Mouse (Mus musculus): ENCODE measurements around the gene Kcnk13.

Kcnk13 gene

DNA sequence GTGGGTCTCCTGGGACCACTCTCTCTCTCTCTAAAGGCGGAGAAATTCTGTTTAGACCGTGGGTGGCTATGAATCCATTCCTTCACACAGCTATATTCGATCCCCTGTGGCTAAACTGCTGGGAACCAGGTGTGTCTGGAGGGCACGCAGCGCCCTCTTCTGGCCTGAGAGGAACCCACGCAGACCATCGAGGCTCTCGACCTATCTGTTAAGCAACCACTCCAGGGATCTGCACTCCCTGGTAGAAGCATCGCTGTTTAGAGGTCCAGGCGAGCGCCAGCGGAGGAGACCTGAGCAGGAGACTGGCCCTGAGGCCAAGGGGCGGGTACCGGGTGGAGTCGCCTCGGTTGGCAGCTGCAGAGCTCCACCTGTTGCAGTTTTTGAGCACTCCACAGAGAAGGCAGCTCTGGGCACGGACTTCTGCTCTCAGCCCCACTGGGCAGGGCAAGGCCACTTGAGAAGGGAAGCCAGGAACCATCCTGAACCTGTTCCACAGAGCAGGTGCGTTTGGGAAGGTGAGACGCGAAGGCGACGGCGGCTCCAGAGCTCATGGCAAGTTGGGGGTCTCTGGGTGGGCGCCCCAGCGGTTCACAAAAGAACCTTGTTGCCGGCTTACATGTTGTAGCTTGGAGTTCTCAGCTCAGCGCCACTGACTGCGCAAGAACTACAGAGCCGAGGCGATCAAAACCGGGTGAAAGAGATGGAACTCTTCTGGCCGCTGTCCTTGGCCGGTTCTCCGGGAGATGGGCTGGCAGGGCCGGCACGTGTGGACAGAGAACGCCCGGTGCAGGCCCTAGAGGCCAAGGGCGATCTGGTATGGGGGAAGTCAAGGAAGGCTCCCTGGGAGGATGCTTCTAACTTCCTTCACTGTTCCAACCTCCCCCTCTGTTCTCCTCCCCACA is at the start of gene Kcnk13:
TSS of gene Kcnk13 (plus strand) at position 199 of the 902 bp plus-strand sequence.
- in situ Hi-C loops (cut with MboI; ENCODE audit: unreplicated experiment in 2 of 2), result loop anchor here (5.0 to 25.0 kb wide), 7 partner anchors 42 to 1127 kb away; no protein-coding TSS in a partner anchor

DNA sequence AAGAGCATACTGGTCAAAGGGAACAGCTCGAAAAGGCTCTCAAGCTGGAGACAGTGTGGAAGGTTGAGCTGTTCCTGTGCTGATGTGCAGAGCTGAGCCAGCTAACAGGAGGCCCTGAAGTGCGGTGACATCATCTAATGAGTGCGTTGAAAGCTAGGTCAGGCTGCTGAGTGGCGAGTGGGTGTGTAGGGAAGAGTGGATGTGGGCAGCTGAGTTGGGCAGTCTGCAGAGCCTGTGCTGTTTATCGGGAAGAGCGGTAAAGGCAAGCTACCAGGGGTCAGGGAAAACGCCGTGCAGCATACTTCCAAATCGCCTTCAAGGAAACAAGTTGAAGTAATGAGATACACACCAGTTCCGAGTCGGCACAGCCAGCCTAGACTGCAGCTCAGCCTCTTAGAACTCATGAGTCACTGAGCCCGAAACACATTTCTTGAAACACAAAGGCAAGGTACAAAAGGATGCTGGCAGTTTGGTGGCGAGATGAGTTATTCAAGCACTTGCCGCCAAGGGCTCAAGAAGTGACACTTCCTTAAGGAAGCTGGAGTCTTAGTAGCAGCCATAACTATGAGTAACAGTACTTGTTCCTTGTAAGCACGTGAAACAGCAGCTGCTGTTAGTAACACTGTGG is 46.4 kb upstream of the Kcnk13 start:
- in situ Hi-C loops (cut with MboI; ENCODE audit: unreplicated experiment in 2 of 2), result no loop called here

DNA sequence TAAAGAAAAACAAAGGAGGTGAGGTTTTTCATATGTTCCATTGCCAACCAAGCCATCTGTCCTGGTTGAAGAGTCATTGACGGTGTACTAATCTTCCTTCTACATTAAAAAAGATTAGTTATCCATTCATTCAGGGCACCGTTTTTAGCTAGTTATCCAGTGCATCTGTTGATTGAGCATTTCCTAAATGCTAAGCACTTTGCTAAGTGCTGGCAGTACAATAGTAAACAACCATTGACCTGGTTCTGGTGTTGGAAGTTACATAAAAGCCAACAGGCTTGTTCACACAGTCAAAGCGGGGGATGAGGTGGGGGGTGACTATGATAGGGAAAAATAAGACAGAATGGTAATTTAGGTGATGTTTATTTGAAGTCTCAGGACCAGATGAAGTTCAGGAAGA is 44.7 kb upstream of the Kcnk13 start:
- in situ Hi-C loops (cut with MboI; ENCODE audit: unreplicated experiment in 2 of 2), result loop anchor here in 1 of 2 experiments (5.0 kb wide), 1 partner anchor 43 kb away; the partner anchor contains the start of gene Kcnk13

DNA sequence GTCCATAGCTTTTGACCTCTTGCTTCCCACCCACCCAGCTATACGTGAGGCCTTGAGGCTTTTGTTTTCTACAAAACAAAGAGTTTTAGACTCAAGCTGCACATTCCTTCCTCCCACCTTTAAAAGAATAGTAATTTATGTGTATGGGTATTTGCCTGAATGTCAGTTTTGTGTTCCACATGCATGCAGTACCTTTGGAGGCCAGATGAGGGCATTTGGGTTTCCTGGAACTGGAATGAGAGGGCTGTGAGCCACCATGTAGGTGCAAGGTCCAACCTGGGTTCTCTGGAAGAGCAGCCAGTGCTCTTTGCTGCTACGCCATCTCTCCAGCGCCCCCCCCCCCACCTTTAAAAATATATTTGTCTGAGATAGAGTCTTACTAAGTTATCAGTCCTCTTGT is 43.3 kb upstream of the Kcnk13 start:
- in situ Hi-C loops (cut with MboI; ENCODE audit: unreplicated experiment in 2 of 2), result loop anchor here in 1 of 2 experiments (5.0 kb wide), 1 partner anchor 41 kb away; the partner anchor contains the start of gene Kcnk13

DNA sequence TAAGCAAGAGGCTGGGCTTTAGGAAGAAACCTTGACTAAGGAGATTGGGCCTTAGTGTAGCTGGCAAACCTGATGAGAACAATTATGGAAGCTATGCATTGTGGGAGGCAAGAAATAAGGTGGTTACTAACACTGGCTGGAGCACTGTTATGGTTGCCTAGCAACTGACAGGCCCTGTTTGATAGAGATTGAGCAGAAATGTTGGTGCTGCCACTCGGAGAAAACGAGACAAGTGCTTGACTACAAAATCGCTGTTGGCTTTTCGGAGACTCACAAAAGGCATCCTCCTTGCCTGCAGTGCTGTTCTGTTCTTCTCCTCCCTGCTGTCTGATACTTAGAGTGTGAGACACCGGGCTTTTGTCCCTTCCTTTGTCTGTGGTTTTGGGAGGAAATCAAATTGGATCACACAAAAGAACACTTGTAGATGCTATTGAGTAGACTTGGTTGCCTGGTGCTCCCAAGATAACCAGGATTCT is 41.1 kb upstream of the Kcnk13 start:
- in situ Hi-C loops (cut with MboI; ENCODE audit: unreplicated experiment in 2 of 2), result loop anchor here in 1 of 2 experiments (5.0 kb wide), 1 partner anchor 39 kb away; the partner anchor contains the start of gene Kcnk13

DNA sequence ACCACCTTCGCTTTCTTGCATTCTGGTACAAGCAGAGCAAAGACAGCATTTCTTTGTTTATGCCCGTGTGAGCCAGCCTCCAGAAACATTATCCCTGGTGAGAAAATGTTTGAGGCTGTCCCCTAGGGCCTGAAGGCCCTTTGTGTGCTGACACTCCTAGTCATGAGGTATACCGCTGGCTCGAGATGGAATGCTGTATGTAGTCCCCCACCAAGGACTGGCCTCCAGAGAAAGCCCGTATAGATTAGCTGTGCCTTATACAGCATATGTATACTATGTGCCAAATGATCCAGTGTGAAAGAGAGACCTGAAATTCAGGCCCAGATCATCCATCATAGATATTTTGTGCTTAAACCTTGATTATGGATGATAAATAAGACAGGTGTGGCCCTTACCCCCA is 40.6 kb upstream of the Kcnk13 start:
- in situ Hi-C loops (cut with MboI; ENCODE audit: unreplicated experiment in 2 of 2), result loop anchor here in 1 of 2 experiments (5.0 kb wide), 1 partner anchor 39 kb away; the partner anchor contains the start of gene Kcnk13

DNA sequence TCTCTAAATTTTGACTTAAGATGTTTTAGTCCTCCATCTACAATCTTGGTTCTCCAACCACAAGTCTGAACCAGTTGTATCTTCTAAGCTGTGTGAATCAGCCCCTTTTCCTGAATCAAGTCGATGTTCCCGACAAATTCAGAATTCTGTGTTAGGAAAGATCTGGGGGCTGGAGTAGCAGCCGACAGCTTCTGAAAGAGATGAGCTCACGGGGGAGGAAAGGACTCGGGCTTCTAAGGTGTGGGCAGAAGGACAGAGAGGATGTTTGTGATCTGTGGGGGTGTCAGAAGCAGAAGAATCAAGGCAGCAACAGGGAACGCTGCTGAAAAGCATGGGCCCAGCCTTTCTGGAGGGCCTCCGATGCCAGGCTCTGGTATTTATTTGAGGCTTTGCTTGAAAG is 36.0 kb upstream of the Kcnk13 start:
- in situ Hi-C loops (cut with MboI; ENCODE audit: unreplicated experiment in 2 of 2), result no loop called here

DNA sequence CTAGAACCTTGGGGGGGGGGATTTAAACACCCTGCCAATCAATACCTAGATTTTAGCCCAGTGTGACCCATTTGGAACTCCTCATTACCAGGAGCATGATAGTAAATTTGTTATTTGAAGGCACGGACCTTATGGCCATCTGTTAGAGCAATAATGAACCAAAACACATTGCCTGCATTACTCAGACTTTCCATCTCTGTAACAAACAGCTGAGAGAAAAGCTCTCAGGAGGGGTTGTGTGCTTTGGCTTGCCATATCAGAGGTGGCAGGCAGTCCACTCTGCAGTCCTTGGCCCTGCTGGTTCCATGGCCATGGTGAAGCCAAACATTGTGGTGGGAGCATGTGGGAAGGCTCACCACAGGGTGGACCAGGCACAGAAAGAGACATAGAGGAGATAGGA is 35.1 kb upstream of the Kcnk13 start:
- in situ Hi-C loops (cut with MboI; ENCODE audit: unreplicated experiment in 2 of 2), result no loop called here

DNA sequence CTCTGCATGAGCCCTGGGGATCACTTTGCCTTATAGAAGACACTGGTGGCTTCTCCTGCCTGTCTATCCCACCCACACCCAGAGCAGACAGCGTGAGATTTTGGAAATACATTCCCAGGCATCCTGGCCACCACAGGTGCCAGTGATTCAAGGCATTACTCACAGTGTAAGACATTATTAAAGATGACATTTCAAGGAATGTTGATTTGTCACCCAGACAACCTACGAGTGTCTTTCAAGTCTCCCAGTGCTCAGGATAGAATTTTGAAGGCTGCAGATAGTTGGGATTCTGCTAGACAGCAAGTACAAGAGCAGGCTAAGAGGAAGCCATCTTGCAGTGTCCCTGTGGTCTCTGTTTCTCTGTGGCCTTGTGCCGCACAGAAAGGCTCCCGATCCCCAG is 32.1 kb upstream of the Kcnk13 start:
- in situ Hi-C loops (cut with MboI; ENCODE audit: unreplicated experiment in 2 of 2), result no loop called here

DNA sequence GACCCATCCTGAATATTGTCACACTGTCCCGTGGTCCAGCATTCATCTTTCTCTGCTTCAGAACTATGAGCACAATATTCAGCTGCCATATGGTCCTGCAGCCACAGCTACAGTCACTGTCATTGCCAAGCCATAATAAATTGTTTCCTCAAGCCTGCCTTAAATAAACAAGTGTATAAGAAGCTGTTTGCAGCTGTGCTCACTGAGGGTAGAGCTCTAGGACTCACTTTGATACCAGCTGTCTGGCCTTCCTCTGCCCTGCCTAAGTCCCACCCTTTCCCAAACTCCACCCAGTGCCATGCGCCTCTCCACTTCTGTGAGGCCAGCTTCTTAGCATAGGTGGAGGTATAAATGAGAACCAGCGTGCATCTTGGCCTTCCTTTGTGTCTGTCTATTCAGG is 30.7 kb upstream of the Kcnk13 start:
- in situ Hi-C loops (cut with MboI; ENCODE audit: unreplicated experiment in 2 of 2), result no loop called here

DNA sequence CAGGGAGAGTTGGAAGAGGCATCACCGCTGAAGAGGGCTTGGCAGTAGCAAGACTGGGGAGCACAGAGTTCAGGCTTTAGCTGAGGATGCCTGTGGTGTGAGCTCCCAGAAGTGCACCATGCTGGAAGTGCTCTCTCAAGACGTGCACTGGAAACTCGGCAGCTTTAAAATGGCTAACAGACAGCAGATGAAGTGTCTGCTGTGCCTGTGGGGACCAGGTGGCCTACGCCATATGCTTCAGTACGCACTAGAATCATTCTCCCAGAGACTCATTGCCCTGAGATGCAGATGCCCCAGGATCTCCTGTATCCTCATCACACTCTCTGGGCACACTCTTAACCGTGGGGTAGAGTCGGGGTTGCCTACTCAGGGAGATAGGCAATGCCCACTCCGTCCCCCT is 28.9 kb upstream of the Kcnk13 start:
- in situ Hi-C loops (cut with MboI; ENCODE audit: unreplicated experiment in 2 of 2), result no loop called here

DNA sequence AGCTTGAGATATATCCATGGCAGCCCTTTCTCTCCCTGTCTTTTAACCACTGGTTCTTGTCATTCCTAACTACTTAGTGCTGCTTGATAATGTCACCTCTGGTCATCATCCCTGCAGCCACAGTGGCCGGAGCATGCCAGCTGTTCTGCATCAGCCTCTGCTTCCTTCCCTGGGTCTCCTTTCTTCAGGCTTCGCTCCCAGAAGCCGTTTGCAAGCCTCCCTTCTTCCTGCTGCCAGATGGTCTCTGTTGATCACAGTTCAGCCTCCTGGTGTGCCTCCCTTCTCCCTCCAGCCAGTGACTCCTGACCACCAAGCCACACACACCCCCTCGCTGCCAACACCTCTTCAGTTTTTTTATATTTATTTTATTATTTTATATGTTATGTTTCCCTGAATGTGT is 25.8 kb upstream of the Kcnk13 start:
- in situ Hi-C loops (cut with MboI; ENCODE audit: unreplicated experiment in 2 of 2), result no loop called here

DNA sequence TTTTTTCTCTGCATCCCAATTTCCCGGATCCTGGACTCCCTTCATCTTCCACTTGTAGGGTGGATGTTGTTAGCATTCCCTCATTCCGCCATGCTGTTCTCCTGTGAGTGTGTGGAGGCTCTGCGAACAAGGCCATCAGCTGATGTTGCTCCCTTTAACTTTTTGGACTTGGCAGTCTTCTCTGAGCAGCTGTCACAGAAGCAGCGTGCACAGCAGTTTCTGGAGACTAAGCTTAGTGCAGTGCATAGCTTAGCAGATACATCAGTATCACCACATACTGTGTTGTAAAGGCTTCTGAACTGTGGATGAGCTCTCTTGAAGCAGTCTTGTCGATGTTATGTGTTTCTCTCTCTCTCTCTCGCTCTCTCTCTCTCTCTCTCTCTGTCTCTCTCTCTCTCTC is 25.1 kb upstream of the Kcnk13 start:
- in situ Hi-C loops (cut with MboI; ENCODE audit: unreplicated experiment in 2 of 2), result no loop called here

DNA sequence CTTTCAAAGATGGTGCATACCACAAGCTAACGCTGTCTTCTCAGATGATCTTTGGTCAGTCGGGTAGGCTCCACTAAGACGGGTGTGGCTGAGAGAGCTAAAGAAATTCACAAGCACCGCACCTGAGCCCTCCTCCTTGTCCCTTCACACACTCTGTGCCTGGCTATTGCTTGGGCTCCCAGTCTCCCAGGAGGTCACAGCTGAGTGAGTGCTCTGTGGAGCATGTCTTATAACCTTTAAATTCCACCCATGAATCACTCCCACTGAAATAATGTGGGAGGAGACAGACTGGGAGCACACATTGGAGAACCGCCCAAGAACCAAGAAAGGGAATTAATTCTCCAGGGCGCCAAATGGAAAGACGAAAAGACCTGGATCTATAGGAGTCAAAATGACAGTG is 23.6 kb upstream of the Kcnk13 start:
- in situ Hi-C loops (cut with MboI; ENCODE audit: unreplicated experiment in 2 of 2), result no loop called here

DNA sequence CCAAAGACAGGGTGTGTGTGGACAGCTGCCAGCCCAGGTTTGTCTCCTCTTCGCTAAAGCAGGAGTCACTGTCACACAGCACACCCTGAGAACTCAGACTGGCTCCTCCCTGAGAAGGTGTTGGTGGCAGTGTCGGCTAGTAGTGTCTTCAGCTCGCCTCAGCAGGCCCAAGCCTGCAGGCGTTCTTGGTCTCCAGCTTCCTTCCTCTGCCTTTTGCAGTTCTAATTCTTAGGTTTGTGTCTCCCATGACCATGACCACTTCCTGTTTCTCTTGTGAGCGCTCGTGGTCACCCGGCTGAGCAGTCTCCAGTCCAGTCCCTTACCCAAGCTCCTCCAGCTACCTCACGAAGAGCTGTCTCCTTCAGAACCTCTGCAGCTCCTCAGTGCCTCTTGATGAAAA is 21.9 kb upstream of the Kcnk13 start:
- in situ Hi-C loops (cut with MboI; ENCODE audit: unreplicated experiment in 2 of 2), result no loop called here

DNA sequence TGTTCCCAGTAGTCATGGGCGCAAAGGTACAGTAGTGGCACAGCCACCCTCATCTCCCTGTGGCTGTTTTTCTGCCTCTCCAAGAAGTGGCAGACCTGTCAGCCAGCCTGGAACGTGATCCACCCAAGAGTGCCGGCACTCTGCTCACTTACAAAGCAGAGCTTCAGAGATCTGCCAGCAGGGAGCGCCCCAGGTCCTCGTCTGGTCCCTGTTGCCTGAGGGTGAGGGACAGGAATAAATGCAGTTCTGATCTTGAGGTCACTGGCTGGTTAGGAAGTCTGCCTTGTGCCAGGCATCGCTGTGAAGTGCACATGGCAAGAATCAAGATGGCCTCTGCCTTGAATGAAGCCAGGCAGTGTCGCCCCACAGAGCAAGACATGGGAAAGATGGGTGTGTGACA is 11.4 kb upstream of the Kcnk13 start:
- in situ Hi-C loops (cut with MboI; ENCODE audit: unreplicated experiment in 2 of 2), result loop anchor here in 1 of 2 experiments (25.0 kb wide), 1 partner anchor 1116 kb away; no protein-coding TSS in a partner anchor

DNA sequence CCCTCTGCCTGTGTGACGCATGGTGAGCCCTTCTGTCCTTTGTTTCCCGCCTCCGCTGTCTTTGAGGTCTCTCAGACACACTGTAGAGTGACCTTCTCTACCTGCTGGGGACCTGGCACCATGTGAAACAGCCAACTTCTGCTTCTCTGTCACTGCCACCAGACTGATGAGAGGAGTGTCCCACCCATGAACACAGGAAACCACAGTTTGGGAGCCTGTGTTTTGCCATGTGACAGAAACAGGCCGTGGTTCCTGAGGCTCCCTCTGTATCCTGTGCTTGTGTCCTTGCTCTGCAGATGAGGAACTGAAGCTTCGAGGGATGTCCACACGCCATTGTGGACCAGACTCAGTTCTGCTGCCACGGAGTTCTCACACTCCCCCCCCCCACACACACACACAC is 7.9 kb upstream of the Kcnk13 start:
- in situ Hi-C loops (cut with MboI; ENCODE audit: unreplicated experiment in 2 of 2), result loop anchor here in 1 of 2 experiments (25.0 kb wide), 1 partner anchor 1119 kb away; no protein-coding TSS in a partner anchor

DNA sequence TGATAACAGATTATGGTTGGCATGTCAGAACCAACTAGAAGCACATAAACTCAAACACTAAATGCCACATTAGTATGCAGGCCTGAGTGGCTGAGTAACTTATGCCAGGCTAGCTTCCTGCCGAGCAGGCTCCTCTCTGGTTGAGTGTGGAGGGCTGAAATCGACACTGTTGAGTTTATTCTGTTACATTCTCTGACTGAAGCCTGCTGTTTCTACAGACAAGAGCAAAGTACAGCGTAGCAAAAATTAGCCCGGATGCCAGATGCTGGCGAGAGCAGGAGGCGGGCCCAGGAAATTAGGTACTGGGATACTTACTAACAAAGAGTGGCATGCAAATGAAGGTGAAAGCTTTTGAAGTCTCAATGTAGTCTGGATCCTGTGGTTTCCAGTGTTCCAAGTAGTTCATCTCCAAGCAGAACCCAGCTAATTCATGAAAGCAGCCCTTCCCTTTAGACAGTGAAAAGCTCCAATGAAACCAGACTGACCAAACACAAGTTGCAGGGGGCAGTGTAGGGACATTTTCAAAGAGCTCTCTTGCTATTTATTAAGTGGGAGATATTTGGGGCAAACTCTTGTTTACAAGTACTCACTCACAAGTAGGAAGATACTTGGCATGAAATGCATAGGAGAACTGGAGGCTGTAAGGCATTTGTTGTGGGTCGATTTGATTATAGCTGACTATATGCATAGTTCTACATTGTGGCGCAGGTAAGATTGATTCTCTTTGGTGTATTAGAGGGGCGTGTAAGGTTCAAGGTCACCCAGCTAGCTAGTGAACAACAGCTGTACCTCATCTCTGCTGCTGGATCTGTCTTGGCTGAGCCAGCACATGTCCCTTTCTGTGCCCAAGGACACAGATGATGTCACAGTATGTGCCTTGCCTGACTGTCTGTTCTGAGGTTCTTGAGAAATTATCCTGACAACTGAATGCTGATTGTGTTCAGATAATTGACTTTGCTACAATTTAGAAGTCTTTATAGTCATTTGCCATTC is 5.9 kb upstream of the Kcnk13 start:
- in situ Hi-C loops (cut with MboI; ENCODE audit: unreplicated experiment in 2 of 2), result loop anchor here in 1 of 2 experiments (25.0 kb wide), 1 partner anchor 1121 kb away; no protein-coding TSS in a partner anchor

DNA sequence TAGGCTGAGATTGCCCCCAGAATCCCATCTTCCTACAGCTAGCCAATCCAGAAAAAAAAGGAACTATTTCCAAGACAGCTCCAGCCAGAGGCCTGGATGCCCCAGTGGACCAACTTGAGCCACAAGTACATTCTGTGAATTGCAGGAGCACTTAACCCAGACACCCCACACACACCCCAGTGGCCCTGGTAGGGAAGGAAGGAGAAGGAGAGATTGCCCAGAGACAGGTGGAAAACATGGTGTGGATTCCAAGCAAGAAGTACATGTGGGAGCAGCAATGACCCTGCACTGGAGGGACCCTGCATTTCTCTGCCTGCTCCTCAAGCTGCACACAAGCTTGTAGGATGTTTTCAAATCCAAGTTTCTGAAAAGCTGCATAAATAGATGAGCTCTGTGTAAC is 5.0 kb upstream of the Kcnk13 start:
- in situ Hi-C loops (cut with MboI; ENCODE audit: unreplicated experiment in 2 of 2), result loop anchor here in 1 of 2 experiments (25.0 kb wide), 1 partner anchor 1122 kb away; no protein-coding TSS in a partner anchor

DNA sequence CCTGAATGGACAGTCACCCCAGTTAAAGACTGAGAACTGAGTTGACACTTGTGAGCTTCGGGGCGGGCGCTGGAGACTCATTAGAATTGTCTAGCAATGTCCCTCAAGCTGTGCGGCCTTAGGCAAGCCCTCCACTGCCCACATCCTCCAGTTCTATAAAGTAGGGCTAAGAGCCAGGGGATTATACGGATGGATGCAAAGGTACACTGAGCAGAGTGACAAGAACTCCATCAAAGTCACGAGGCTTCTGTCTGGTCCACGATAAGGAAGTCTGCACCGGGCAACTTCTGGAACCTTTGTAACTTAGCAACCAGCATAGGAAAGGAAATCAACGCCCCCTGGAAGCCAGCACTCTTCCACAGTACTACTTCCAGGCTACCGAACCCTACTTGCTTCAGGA is 4.4 kb upstream of the Kcnk13 start:
- in situ Hi-C loops (cut with MboI; ENCODE audit: unreplicated experiment in 2 of 2), result loop anchor here (5.0 to 25.0 kb wide), 6 partner anchors 38 to 1123 kb away; no protein-coding TSS in a partner anchor
